Mouse (Mus musculus) intestine, postnatal 0 days (tissue): ENCODE measurements around the gene Fstl3. TPM values are rescaled to one million over a fixed set of nuclear protein-coding genes. Genes with fewer than 3 reads are reported as not detected.

Experiments used
- ATAC-seq: fragments of 200-750 bp; cut with Nextera tagmentation; 2 replicates; pipeline ENCODE4 v1.8.0; 2017; ENCODE audit warnings: mild to moderate bottlenecking, moderate TSS enrichment, moderate library complexity
- H3K27ac ChIP-seq: fragments of 300-500 bp; sonication (generic); 2 replicates; pipeline ENCODE4 v1.5.1; 2014; ENCODE audit warnings: mild to moderate bottlenecking, low read depth, low read length, moderate library complexity
- H3K27me3 ChIP-seq: fragments of 300-500 bp; sonication (generic); replicated peaks from 2 replicates; pipeline ENCODE4 v1.6.1; 2014; ENCODE audit warnings: low read length, mixed read lengths; ENCODE audit not compliant: control insufficient read depth, insufficient read depth
- H3K36me3 ChIP-seq: fragments of 300-500 bp; sonication (generic); 2 replicates; pipeline ENCODE4 v1.6.1; 2014; ENCODE audit warnings: mild to moderate bottlenecking, moderate library complexity; ENCODE audit not compliant: control insufficient read depth, insufficient read depth
- H3K4me1 ChIP-seq: fragments of 300-500 bp; sonication (generic); replicated peaks from 2 replicates; pipeline ENCODE4 v1.6.1; 2014; ENCODE audit warnings: antibody characterized with exemption, low read length, mixed read lengths; ENCODE audit not compliant: control insufficient read depth, insufficient read depth
- H3K4me2 ChIP-seq: fragments of 300-500 bp; sonication (generic); replicated peaks from 2 replicates; pipeline ENCODE4 v1.6.1; 2014; ENCODE audit warnings: low read depth, mild to moderate bottlenecking, moderate library complexity
- H3K4me3 ChIP-seq: fragments of 300-500 bp; sonication (generic); 2 replicates; pipeline ENCODE4 v1.5.1; 2014; ENCODE audit warnings: low read depth, low read length
- H3K9ac ChIP-seq: fragments of 300-500 bp; sonication (generic); 2 replicates; pipeline ENCODE4 v1.6.1; 2014; ENCODE audit warnings: mild to moderate bottlenecking, low read depth, low read length
- H3K9me3 ChIP-seq: fragments of 300-500 bp; sonication (generic); 2 replicates; pipeline ENCODE4 v1.6.1; 2016; ENCODE audit warnings: mixed run types; ENCODE audit not compliant: control insufficient read depth
- CTCF ChIP-seq: sonication (generic); IDR thresholded peaks from 2 replicates; pipeline ENCODE4 v1.5.1; 2016; ENCODE audit warnings: low read depth, mild to moderate bottlenecking, control low read depth, antibody characterized with exemption, moderate library complexity
- WGBS: fragments of 180-500 bp; shearing (Covaris S2); extraction: QIAGEN DNeasy Blood & Tissue Kit; methylation state at CpG from one replicate; pipeline ENCODE4 v1.1.7; 2014; 5-methylcytosine and 5-hydroxymethylcytosine counted together
- polyA plus RNA-seq: library from polyadenylated mRNA; unstranded; fragments of >200 nt; fragmentation: Nextera tagmentation; extraction: Ambion mirVana; gene quantifications from 2 replicates; pipeline ENCODE4 v1.2.1, GENCODE M21; 2015

Gene Fstl3
- polyA plus RNA-seq, 1 experiment from 2014 or later: 7.3 TPM

DNA sequence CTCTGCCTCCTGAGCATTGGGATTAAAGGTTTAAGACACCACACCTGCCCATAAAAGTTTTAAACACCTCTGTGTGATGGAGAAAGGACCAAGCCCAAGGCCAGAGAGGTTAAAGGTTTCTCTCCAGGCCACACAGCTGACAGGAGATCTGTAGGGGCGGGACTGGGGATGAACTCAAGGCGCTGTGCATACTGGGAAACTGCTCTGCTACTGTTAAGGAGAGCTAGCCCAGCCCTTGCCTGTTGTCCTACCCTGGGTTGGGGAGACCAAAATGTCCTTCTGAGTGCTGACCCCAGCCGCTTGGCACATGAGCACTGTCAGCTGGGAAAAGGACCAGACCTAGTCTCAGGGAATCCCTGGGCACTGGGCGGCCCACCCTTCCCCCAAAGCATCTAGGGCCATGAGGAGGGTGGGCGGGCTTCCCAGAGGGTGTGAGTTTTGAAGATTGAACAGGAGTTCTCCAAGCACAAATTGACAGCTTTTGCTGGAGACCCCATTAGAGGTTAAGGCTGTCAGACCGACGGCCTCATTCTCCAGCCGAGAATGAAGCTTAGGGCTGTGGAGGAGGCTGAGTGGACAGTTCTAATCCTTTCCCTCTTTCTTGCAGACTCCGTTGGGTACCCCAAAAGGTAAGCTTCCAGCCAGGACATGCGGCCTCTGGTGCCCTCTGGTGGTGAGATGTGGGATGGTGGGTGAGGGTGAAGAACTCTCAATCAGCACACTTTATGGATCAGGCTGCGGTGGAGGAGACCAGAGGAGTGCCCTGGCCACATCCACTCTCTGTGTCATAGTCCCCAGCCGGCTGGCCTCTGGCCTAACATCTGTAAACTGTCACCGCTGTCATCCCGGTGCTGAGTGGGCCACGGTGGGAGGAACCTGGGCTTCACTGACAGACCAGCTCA lies 34.9 kb downstream of the Fstl3 start:
- no peak overlapping the region for H3K4me3 ChIP-seq
- 30% methylated on average over 15 of the region's 15 CpGs for WGBS
- H3K4me1 ChIP-seq: peaks cover 8% of the 10 kb centered on the region; the same call in 1 of the 2 replicates
- H3K27me3 ChIP-seq: no peaks in the 10 kb centered on the region
- peak; percentile 99 for TF ChIP-seq CTCF
- no peak overlapping the region for H3K27ac ChIP-seq
- no peak; the same call in 1 of the 2 replicates for ATAC-seq
- H3K4me2 ChIP-seq: no peak overlapping the region
- no peak overlapping the region for H3K9ac ChIP-seq
- no peaks in the 10 kb centered on the region; the same call in 1 of the 2 replicates for H3K36me3 ChIP-seq
- no peaks in the 10 kb centered on the region for H3K9me3 ChIP-seq

DNA sequence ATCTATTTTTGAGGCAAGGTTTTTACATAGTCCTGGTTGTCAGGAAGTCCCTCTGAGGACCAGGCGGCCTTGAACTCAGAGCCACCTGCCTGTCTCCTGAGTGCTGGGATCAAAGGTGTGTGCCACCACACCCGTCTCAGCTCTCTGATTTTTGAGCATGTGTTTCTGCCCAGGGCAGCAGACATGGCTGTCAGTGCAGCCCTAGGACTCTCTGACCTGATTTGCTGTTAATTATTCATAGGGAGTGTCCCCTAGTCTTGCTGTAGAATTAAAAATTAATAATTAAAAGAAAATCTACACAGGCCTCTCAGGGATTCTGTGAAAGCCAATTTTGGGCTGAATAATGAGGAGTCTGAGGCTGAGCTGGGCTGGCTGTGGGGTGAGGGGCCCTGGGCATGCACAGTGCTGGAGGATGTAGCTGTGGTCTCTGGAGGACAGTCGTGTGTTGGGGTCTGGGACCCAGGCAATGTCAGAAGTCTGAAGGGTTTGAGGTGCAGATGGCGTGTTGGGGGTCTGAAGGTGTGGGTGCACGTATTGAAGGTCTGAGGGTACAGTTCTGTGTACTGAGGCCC lies 37.3 kb downstream of the Fstl3 start:
- TF ChIP-seq CTCF: no peak
- ATAC-seq: peak; percentile 67
- WGBS: 53% methylated on average over 5 of the region's 5 CpGs
- Histone ChIP-seq H3K9me3 (no peaks in the 10 kb centered on the region), H3K27ac (peak overlapping the region; percentile 70; the same call in 1 of the 2 replicates), H3K27me3 (no peaks in the 10 kb centered on the region), H3K4me1 (peaks cover 8% of the 10 kb centered on the region; the same call in 1 of the 2 replicates), H3K4me3 (no peak overlapping the region), H3K4me2 (no peak overlapping the region), H3K36me3 (peaks cover 5% of the 10 kb centered on the region), H3K9ac (no peak overlapping the region)

DNA sequence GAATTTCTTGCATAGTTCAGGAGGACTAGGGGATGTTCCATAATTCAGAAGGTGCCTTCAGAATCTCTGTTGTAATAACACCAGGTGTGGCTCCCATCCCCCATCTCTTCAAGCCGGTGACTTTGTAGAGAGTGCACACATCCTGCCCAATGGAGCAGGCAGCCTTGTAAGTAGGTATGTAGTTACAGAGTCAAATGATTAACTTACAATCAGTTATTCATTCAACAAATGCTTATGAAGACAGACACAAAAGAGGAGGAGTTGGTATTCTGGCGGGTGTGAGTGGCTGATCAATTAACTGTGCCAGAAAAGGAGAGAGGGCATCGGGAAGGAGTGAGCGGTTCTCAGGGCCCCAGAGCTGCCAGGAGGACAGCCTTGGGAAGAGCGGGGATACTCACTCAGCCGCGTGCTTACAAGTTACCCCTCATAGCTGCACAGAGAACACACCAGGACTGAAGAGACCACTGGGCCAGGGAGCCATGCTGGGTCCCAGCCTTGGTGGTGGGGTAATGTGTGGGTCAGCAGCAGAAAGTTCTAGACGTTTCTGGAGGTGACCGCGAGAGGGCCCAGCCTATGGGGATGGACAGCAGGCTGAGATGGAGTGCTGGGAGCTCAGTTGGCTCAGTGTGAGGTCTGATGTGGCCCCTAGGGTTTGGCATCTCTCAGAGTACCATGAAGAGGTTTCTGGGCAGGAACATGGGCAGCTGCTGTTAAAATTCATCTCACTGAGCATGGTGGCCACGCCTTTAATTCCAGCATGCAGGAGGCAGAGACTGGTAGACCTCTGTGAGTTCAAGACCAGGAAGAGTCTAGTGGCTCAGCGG lies 38.8 kb downstream of the Fstl3 start:
- WGBS: 63% methylated on average over 12 of the region's 12 CpGs

DNA sequence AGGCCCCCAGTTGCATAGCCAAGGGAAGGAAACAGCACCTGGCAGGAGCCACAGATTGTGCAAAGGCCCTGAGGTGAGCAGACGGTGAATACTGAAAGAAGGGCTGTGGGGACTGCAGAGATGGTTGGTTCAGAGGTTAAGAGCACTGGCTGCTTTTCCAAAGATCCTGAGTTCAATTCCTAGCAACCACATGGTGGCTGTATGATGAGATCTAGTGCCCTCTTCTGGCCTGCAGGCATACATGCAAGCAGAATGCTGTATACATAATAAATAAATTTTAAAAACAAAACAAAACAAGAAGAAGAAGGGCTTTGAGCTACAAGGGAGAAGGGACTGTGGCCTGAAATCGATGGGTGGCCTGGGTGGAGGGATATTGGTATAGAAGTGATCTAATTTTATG lies 40.0 kb downstream of the Fstl3 start:
- H3K9me3 ChIP-seq: no peaks in the 10 kb centered on the region
- peak; percentile 68 for TF ChIP-seq CTCF
- no peak overlapping the region for H3K4me3 ChIP-seq
- no peak overlapping the region for H3K4me2 ChIP-seq
- peaks cover 17% of the 10 kb centered on the region; the same call in 1 of the 2 replicates for H3K4me1 ChIP-seq
- no peak for ATAC-seq
- no peaks in the 10 kb centered on the region for H3K27me3 ChIP-seq
- peaks cover 7% of the 10 kb centered on the region for H3K36me3 ChIP-seq
- no peak overlapping the region for H3K27ac ChIP-seq
- H3K9ac ChIP-seq: 0 out of 2 replicates have a peak overlapping the region, but pooled peaks have one; percentile 3
- WGBS: 82% methylated on average over 2 of the region's 2 CpGs

More for the DNA sequence above, 38.8 kb downstream of the Fstl3 start:
- peak; percentile 40 for ATAC-seq
- H3K4me3 ChIP-seq: no peak overlapping the region
- H3K36me3 ChIP-seq: peaks cover 7% of the 10 kb centered on the region
- peak overlapping the region; percentile 46; the same call in 1 of the 2 replicates for H3K27ac ChIP-seq
- H3K4me2 ChIP-seq: no peak overlapping the region; the same call in 1 of the 2 replicates
- no peaks in the 10 kb centered on the region for H3K27me3 ChIP-seq
- peaks cover 17% of the 10 kb centered on the region; the same call in 1 of the 2 replicates for H3K4me1 ChIP-seq
- H3K9ac ChIP-seq: no peak overlapping the region
- H3K9me3 ChIP-seq: no peaks in the 10 kb centered on the region
- TF ChIP-seq CTCF: no peak

DNA sequence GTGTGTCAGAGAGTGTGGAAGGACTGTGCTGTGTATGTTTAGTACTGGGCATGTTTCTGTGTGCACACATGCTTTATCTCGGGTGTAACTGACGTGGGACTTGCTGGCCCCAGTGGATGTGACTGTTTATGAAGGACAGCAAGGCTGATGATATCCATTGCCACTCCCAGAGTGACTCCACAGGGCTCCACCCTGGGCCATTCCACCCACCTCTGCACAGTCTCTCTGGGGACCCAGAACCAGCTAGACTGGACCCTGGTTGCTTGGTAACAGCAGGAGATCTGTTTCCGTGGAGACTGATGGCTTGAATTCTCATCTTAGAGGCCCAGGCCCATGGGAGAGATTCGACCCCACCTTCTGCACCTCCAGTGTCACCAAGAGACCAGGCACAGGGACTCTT lies 41.2 kb downstream of the Fstl3 start:
- Histone ChIP-seq H3K4me3 (no peak overlapping the region), H3K9me3 (no peaks in the 10 kb centered on the region), H3K4me1 (peaks cover 17% of the 10 kb centered on the region; the same call in 1 of the 2 replicates), H3K27ac (no peak overlapping the region), H3K36me3 (peaks cover 7% of the 10 kb centered on the region), H3K27me3 (no peaks in the 10 kb centered on the region), H3K4me2 (no peak overlapping the region), H3K9ac (no peak overlapping the region)
- 42% methylated on average over 4 of the region's 4 CpGs for WGBS
- no peak for TF ChIP-seq CTCF
- no peak for ATAC-seq
